Mouse (Mus musculus) liver, adult (tissue): Measurements from ENCODE around the gene Iqcd.

Experiments
- GATA4 ChIP-seq: IDR thresholded peaks from 2 replicates; pipeline ENCODE4 v1.6.1; 2014; ENCODE audit warnings: mild to moderate bottlenecking, low read length; ENCODE audit not compliant: insufficient replicate concordance

Gene Iqcd

GRCm38 (mm10) chr5:120649938-120650337, 61.1 kb downstream of the Iqcd start:
- TF ChIP-seq GATA4, result no peak

- TF ChIP-seq GATA4, result no peak
Observed at GRCm38 (mm10) chr5:120651230-120651629, 62.4 kb downstream of the Iqcd start.

DNA sequence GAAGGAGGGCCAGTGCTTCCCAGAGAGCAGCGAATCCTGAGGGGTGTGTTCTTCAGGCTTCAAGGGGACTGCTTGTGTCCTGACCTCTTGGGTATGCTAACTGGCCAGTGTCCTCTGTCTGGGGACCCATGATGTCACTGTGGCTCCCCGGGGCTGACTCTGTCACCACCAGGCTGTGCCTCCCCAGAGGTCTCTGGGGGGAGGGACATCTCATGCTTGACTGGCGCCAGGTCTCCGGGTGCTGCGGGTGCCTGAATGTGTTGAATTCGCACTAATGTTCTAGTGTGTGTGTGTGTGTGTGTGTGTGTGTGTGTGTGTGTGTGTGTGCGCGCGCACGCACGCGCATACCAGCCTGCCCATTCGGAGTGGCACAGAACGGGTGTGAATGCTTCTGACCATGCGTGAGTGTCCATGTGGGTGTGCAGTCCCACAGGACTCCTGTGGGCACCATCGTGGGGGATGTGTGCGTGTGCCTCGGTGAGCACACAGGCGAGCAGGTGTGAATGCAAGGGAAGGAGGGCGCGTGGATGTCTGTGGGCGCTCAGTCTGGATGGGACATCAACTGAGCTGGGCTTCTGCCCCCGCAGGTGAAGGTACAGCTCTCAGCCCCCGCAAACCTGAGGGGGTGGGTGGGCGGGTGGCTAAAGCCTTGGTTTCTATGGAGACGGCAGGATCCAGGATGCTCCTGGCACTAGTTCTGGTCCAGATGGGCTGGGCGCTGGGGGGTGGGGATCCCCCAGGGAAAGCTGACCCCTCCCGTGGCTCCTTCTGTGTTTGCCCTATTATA, 64.3 kb downstream of the Iqcd start:
- TF ChIP-seq GATA4, result no peak

DNA sequence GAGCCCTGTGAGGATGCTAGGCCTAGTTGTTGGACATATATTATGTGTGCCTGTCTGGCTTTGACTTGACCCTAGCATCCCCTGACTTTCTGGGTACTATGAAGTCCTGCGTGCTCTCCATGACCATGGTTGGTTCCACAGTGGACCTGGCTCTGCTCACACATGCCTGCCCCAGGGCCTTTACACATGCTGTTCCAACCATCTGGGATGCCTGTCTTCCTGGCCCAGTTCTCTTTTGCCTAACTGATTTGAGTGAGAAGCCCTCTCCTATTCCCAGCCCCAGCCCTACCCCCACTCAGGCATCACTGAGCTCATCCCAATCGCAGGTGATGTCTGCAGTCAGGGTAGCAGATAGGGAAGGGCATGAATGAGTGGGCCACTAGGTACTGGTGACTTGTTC, 65.1 kb downstream of the Iqcd start:
- no peak for TF ChIP-seq GATA4

- TF ChIP-seq GATA4, result no peak
Observed at GRCm38 (mm10) chr5:120656281-120656751, 67.5 kb downstream of the Iqcd start.
